Mouse (Mus musculus) cerebellum, adult 2 months (tissue): Measurements from ENCODE around the gene Farsa. TPM values are rescaled to one million over a fixed set of nuclear protein-coding genes. Genes with fewer than 3 reads are reported as not detected.
"Not testable (repeated sequence)": the region's sequence is repeated elsewhere in the genome, so short reads cannot be mapped to it uniquely, and the experiment has no call there.

Experiments used
- DNase-seq, 2 experiments: peaks; one replicate each; pipeline ENCODE4 v3.0.0; 2021
- H3K27ac ChIP-seq: fragments of 200-500 bp; 2 replicates; pipeline ENCODE4 v1.5.1; 2012; ENCODE audit warnings: low read length, control low read depth, inconsistent platforms; ENCODE audit not compliant: insufficient read depth
- H3K27me3 ChIP-seq: fragments of 200-500 bp; 2 replicates; pipeline ENCODE4 v1.6.1; 2012; ENCODE audit warnings: inconsistent platforms, mild to moderate bottlenecking, low read length, moderate library complexity; ENCODE audit not compliant: control insufficient read depth, insufficient read depth
- H3K4me1 ChIP-seq: fragments of 200-500 bp; 2 replicates; pipeline ENCODE4 v1.6.1; 2011; ENCODE audit warnings: low read length; ENCODE audit not compliant: control insufficient read depth, insufficient read depth
- H3K4me3 ChIP-seq: fragments of 200-500 bp; replicated peaks from 2 replicates; pipeline ENCODE3; 2011; ENCODE audit warnings: mild to moderate bottlenecking, low read depth, low read length, control low read depth; ENCODE audit not compliant: insufficient read depth
- CTCF ChIP-seq: fragments of 200-500 bp; IDR thresholded peaks from 2 replicates; pipeline ENCODE4 v1.5.1; 2011; ENCODE audit warnings: low read depth, mild to moderate bottlenecking, control low read depth, low read length, moderate library complexity, borderline replicate concordance; ENCODE audit not compliant: insufficient read depth
- POLR2A ChIP-seq: fragments of 200-500 bp; IDR thresholded peaks from 2 replicates; pipeline ENCODE4 v1.6.1; 2011; ENCODE audit warnings: low read length, control low read depth, borderline replicate concordance; ENCODE audit not compliant: insufficient read depth
- WGBS: fragments of 180-500 bp; shearing (Covaris S2); methylation state at CpG from one replicate; pipeline ENCODE4 v1.1.7; 2018; 5-methylcytosine and 5-hydroxymethylcytosine counted together
- polyA plus RNA-seq: library from polyadenylated mRNA; depleted of rRNA; stranded (reverse); fragments of >200 nt; gene quantifications from 2 replicates; pipeline ENCODE4 v1.2.3, GENCODE M21; 2012

The Farsa gene
- polyA plus RNA-seq, 1 experiment, result 72.0 TPM

- TF ChIP-seq CTCF (no peak), POLR2A (no peak)
- H3K27me3 ChIP-seq, result no peaks in the 10 kb centered on the region
- H3K27ac ChIP-seq, result peak overlapping the region; percentile 40
- H3K4me1 ChIP-seq, result peaks cover 18% of the 10 kb centered on the region
- DNase-seq, result peak; percentile 56 to 57
- WGBS, result 9% methylated on average over 19 of the region's 19 CpGs
- H3K4me3 ChIP-seq, result no peak overlapping the region
These were observed 42.0 kb upstream of the Farsa start for GRCm38 (mm10) chr8:84814555-84815441.

DNA sequence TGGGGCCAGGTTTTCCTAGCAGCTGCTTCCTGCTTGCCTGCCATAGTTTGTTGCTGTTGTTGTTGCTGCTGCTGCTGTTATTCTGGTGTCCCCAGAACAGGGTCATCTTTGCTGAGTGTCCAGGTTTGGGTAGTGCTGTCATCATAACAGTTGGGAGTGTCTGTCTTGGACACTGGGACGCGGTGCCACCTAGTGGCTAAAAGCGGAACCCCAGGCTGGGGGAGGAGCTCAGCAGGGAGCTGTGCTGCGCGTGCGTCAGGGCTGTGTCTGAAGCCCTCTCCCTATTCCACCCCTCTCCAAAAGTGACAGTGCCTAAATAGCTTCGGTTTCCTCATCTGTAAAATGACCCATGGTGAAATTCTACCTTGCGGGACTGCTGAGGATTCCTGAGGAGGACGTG lies 41.2 kb upstream of the Farsa start:
- DNase-seq, result peak; percentile 93 to 99
- H3K4me1 ChIP-seq, result peaks cover 21% of the 10 kb centered on the region
- TF ChIP-seq CTCF, result peak; percentile 98
- TF ChIP-seq POLR2A, result no peak
- H3K4me3 ChIP-seq, result no peak overlapping the region
- H3K27me3 ChIP-seq, result no peaks in the 10 kb centered on the region
- 11% methylated on average over 9 of the region's 9 CpGs for WGBS
- H3K27ac ChIP-seq, result peak overlapping the region; percentile 40

GRCm38 (mm10) chr8:84816117-84816516 lies 40.7 kb upstream of the Farsa start:
- 56% methylated on average over 17 of the region's 17 CpGs for WGBS
- no peak overlapping the region for H3K27ac ChIP-seq
- peaks cover 21% of the 10 kb centered on the region for H3K4me1 ChIP-seq
- TF ChIP-seq CTCF, result no peak
- H3K4me3 ChIP-seq, result no peak overlapping the region
- H3K27me3 ChIP-seq, result no peaks in the 10 kb centered on the region
- peak in 1 of 2 experiments; percentile 24 for DNase-seq

- no peaks in the 10 kb centered on the region for H3K27me3 ChIP-seq
- H3K27ac ChIP-seq, result no peak within 1 kb of the TSS
- WGBS, result 59% methylated on average over 3 of the region's 3 CpGs
These were observed 34.1 kb upstream of the Farsa start, which contains the start of gene Dand5 for GRCm38 (mm10) chr8:84822723-84823122. Gene Dand5 (minus strand): TSS chr8:84822823.

GRCm38 (mm10) chr8:84823653-84824052 lies 33.1 kb upstream of the Farsa start:
- Histone ChIP-seq H3K4me3 (peak overlapping the region; percentile 56), H3K27me3 (no peaks in the 10 kb centered on the region), H3K4me1 (peaks cover 6% of the 10 kb centered on the region), H3K27ac (no peak overlapping the region)
- peak; percentile 78 to 81 for DNase-seq
- TF ChIP-seq POLR2A (no peak), CTCF (peak; percentile 85)
- 1% methylated on average over 18 of the region's 18 CpGs for WGBS

More at GRCm38 (mm10) chr8:84822723-84823122, 34.1 kb upstream of the Farsa start, which contains the start of gene Dand5:
- no peak for DNase-seq
- H3K4me1 ChIP-seq, result peaks cover 6% of the 10 kb centered on the region
- TF ChIP-seq CTCF (no peak), POLR2A (no peak)
- peak within 1 kb of the TSS; percentile 56 for H3K4me3 ChIP-seq

GRCm38 (mm10) chr8:84825636-84826035 lies 31.2 kb upstream of the Farsa start:
- H3K27me3 ChIP-seq, result no peaks in the 10 kb centered on the region
- H3K4me1 ChIP-seq, result 0 out of 2 replicates have a peak, but pooled peaks cover 2% of the 10 kb centered on the region
- H3K27ac ChIP-seq, result no peak overlapping the region
- H3K4me3 ChIP-seq, result no peak overlapping the region
- 86% methylated on average over 4 of the region's 4 CpGs for WGBS
- TF ChIP-seq POLR2A (no peak), CTCF (no peak)
- DNase-seq, result no peak

- 84% methylated on average over 2 of the region's 2 CpGs for WGBS
These were observed 30.3 kb upstream of the Farsa start for GRCm38 (mm10) chr8:84826518-84826917.

DNA sequence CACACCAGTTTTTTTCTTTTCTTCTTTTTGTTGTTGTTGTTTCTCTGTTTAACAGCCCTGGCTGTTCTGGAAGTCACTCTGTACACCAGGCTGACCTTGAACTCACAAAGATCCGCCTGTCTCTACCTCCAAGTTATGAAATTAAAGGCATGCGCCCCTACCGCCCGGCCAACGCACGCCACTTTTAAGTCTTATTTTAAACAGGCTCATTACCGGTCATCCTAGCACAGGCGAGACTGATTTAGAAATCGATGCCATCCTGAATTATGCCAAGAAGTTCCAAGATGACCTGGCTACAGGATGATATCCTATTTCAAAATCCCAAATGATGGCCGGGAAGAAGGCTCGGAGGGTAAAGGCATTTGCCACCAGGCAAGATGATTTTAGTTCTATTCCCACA lies 25.3 kb upstream of the Farsa start, which contains the start of gene Gadd45gip1:
Gadd45gip1 (plus strand) TSS at position 33 of the 400 bp plus-strand sequence.
- Histone ChIP-seq H3K4me1 (peaks cover 21% of the 10 kb centered on the region), H3K4me3 (peak within 1 kb of the TSS; percentile 66), H3K27ac (peak within 1 kb of the TSS; percentile 90), H3K27me3 (no peaks in the 10 kb centered on the region)
- WGBS, result 46% methylated on average over 11 of the region's 11 CpGs
- no peak for DNase-seq
- TF ChIP-seq CTCF, result no peak
- no peak for TF ChIP-seq POLR2A

More at GRCm38 (mm10) chr8:84826518-84826917, 30.3 kb upstream of the Farsa start:
- not testable (repeated sequence) for H3K4me1 ChIP-seq, H3K4me3 ChIP-seq, DNase-seq, H3K27me3 ChIP-seq, H3K27ac ChIP-seq
